Mouse (Mus musculus) ES-E14 (cell line): ENCODE data around the gene Afap1. TPM values are rescaled to one million over a fixed set of nuclear protein-coding genes. Genes with fewer than 3 reads are reported as not detected.

ENCODE experiments used
- DNase-seq: peaks from one replicate; pipeline ENCODE4 v3.0.0-alpha.2; 2013; ENCODE audit warnings: low read depth, low spot score
- H3K27ac ChIP-seq: 2 replicates; pipeline ENCODE4 v1.5.1; 2012; ENCODE audit warnings: low read depth, mild to moderate bottlenecking, low read length, moderate library complexity, mixed read lengths; ENCODE audit not compliant: poor library complexity, insufficient read depth, severe bottlenecking
- H3K36me3 ChIP-seq: 2 replicates; pipeline ENCODE4 v1.6.1; 2012; ENCODE audit warnings: mild to moderate bottlenecking, low read length, moderate library complexity, mixed read lengths; ENCODE audit not compliant: control insufficient read depth, poor library complexity, insufficient read depth, severe bottlenecking
- H3K4me1 ChIP-seq, 2 experiments: fragments of 150-350 bp in 1 of 2; sonication (generic) in 1 of 2; 2 replicates each; pipeline ENCODE4 v1.6.1; 2012; ENCODE audit warnings: low read length in 2 of 2, mild to moderate bottlenecking in 1 of 2, mixed read lengths in 1 of 2; ENCODE audit not compliant: control insufficient read depth in 2 of 2, insufficient read depth in 2 of 2, poor library complexity in 1 of 2
- H3K4me3 ChIP-seq, 2 experiments: fragments of 150-350 bp in 1 of 2; sonication (generic) in 1 of 2; 2 replicates each; pipeline ENCODE4 v1.5.1; 2012; ENCODE audit warnings: low read length in 2 of 2, low read depth in 1 of 2, mild to moderate bottlenecking in 1 of 2, mixed read lengths in 1 of 2; ENCODE audit not compliant: insufficient read depth in 1 of 2, poor library complexity in 1 of 2, severe bottlenecking in 1 of 2
- H3K9ac ChIP-seq: 2 replicates; pipeline ENCODE4 v1.6.1; 2012; ENCODE audit warnings: low read depth, mild to moderate bottlenecking, low read length, mixed read lengths; ENCODE audit not compliant: poor library complexity, insufficient read depth, severe bottlenecking
- H3K9me3 ChIP-seq: fragments of 150-350 bp; sonication (generic); 2 replicates; pipeline ENCODE4 v1.6.1; 2012; ENCODE audit warnings: low read depth, mild to moderate bottlenecking, low read length; ENCODE audit not compliant: control insufficient read depth, insufficient read depth
- CHD2 ChIP-seq: IDR thresholded peaks from 2 replicates; pipeline ENCODE4 v1.6.1; 2014; ENCODE audit warnings: mild to moderate bottlenecking, low read depth, low read length, inconsistent platforms
- HCFC1 ChIP-seq: IDR thresholded peaks from 2 replicates; pipeline ENCODE4 v1.6.1; 2012; ENCODE audit warnings: low read length, inconsistent platforms, borderline replicate concordance; ENCODE audit not compliant: insufficient read depth
- MAFK ChIP-seq: IDR thresholded peaks from 2 replicates; pipeline ENCODE4 v1.6.1; 2014; ENCODE audit warnings: mild to moderate bottlenecking, low read depth, low read length, inconsistent platforms; ENCODE audit not compliant: insufficient read depth
- ZC3H11A ChIP-seq: IDR thresholded peaks from 2 replicates; pipeline ENCODE4 v1.6.1; 2012; ENCODE audit warnings: low read depth, mild to moderate bottlenecking, inconsistent platforms, low read length, borderline replicate concordance
- ZNF384 ChIP-seq: IDR thresholded peaks from 2 replicates; pipeline ENCODE4 v1.6.1; 2012; ENCODE audit warnings: low read depth, low read length, inconsistent platforms
- in situ Hi-C, 2 experiments: fragments of 600-800 bp; cut with MboI; formaldehyde crosslinking; loops; one replicate each; pipeline ENCODE4 v1.15.1; 2025; ENCODE audit warnings: low sequenced_read_pairs in 2 of 2, inconsistent platforms in 1 of 2; ENCODE audit not compliant: unreplicated experiment in 2 of 2
- total RNA-seq: library from RNA; depleted of rRNA; stranded (reverse); fragments of 300-350 nt; gene quantifications from 2 replicates; pipeline ENCODE4 v1.2.3, GENCODE M21; 2012

Afap1 gene
- total RNA-seq, 1 experiment: 13.7 TPM

- Histone ChIP-seq H3K36me3 (no peaks in the 10 kb centered on the region), H3K9me3 (no peaks in the 10 kb centered on the region), H3K27ac (no peak overlapping the region), H3K9ac (no peak overlapping the region), H3K4me3 (no peak overlapping the region), H3K4me1 (no peaks in the 10 kb centered on the region; a peak in 1 of 4 replicates)
- DNase-seq: no peak
- in situ Hi-C loops: no loop called here
- TF ChIP-seq HCFC1 (no peak), ZNF384 (no peak), ZC3H11A (no peak), MAFK (no peak), CHD2 (no peak)
Observed at GRCm38 (mm10) chr5:35965036-35965435, 71.9 kb downstream of the Afap1 start.

GRCm38 (mm10) chr5:35969857-35970256, 76.7 kb downstream of the Afap1 start:
- in situ Hi-C loops: loop anchor here in 1 of 2 experiments (5.0 kb wide), 1 partner anchor 83 kb away; no protein-coding TSS in a partner anchor
- Histone ChIP-seq H3K9me3 (no peaks in the 10 kb centered on the region), H3K36me3 (no peaks in the 10 kb centered on the region; the same call in 1 of the 2 replicates), H3K27ac (no peak overlapping the region), H3K4me1 (no peaks in the 10 kb centered on the region), H3K4me3 (no peak overlapping the region), H3K9ac (no peak overlapping the region)
- DNase-seq: no peak
- TF ChIP-seq CHD2: no peak
- TF ChIP-seq MAFK: no peak
- no peak for TF ChIP-seq HCFC1
- no peak for TF ChIP-seq ZC3H11A
- TF ChIP-seq ZNF384: no peak

- Histone ChIP-seq H3K9me3 (no peaks in the 10 kb centered on the region), H3K4me1 (no peaks in the 10 kb centered on the region), H3K27ac (no peak overlapping the region), H3K36me3 (no peaks in the 10 kb centered on the region; the same call in 1 of the 2 replicates), H3K4me3 (no peak overlapping the region), H3K9ac (no peak overlapping the region)
- TF ChIP-seq CHD2 (no peak), HCFC1 (no peak), MAFK (no peak), ZNF384 (no peak), ZC3H11A (no peak)
- DNase-seq: no peak
- in situ Hi-C loops: loop anchor here in 1 of 2 experiments (5.0 kb wide), 1 partner anchor 83 kb away; no protein-coding TSS in a partner anchor
Observed at GRCm38 (mm10) chr5:35970380-35971105, 77.4 kb downstream of the Afap1 start.

GRCm38 (mm10) chr5:35971841-35972578, 78.9 kb downstream of the Afap1 start:
- TF ChIP-seq MAFK: no peak
- no peak for TF ChIP-seq ZNF384
- TF ChIP-seq ZC3H11A: peak; percentile 58; the same call in 1 of the 2 replicates
- DNase-seq: peak; percentile 63
- in situ Hi-C loops: loop anchor here in 1 of 2 experiments (5.0 kb wide), 1 partner anchor 85 kb away; no protein-coding TSS in a partner anchor
- no peak overlapping the region for H3K9ac ChIP-seq
- H3K27ac ChIP-seq: no peak overlapping the region
- H3K4me3 ChIP-seq: no peak overlapping the region
- no peaks in the 10 kb centered on the region for H3K9me3 ChIP-seq
- no peaks in the 10 kb centered on the region for H3K4me1 ChIP-seq
- peaks cover 5% of the 10 kb centered on the region; the same call in 1 of the 2 replicates for H3K36me3 ChIP-seq
